Mouse (Mus musculus): ENCODE measurements around the gene Tmub2. TPM values are rescaled to one million over a fixed set of nuclear protein-coding genes. Genes with fewer than 3 reads are reported as not detected.

The Tmub2 gene
- polyA plus RNA-seq, 1 experiment from 2014 or later = 41.6 TPM

- 3% methylated on average over 31 of the region's 31 CpGs for WGBS
- peaks cover 12% of the 10 kb centered on the region for H3K4me1 ChIP-seq (replicated peaks; ENCODE audit: control insufficient read depth, insufficient read depth, low read length)
- H3K9me3 ChIP-seq (ENCODE audit: control insufficient read depth, low read length) = no peaks in the 10 kb centered on the region
- DNase-seq (ENCODE audit: low spot score) (no peak), ATAC-seq (replicated peaks; ENCODE audit: low FRiP score) (peak; percentile 60)
- peak overlapping the region; percentile 68 for H3K9ac ChIP-seq (ENCODE audit: low read depth, low read length)
- peak overlapping the region; percentile 65 for H3K4me3 ChIP-seq (ENCODE audit: low read depth, low read length)
- H3K27me3 ChIP-seq (replicated peaks; ENCODE audit: control insufficient read depth, insufficient read depth, low read length) = no peaks in the 10 kb centered on the region
- peaks cover 12% of the 10 kb centered on the region for H3K36me3 ChIP-seq (ENCODE audit: control insufficient read depth, insufficient read depth, low read length)
- H3K27ac ChIP-seq (ENCODE audit: low read depth, low read length) = peak overlapping the region; percentile 44
- H3K4me2 ChIP-seq = peak overlapping the region; percentile 75
Measured at GRCm38 (mm10) chr11:102285095-102285834, 534 bp downstream of the Tmub2 start.

GRCm38 (mm10) chr11:102287485-102287884 is 2.8 kb downstream of the Tmub2 start:
- no peak overlapping the region for H3K27ac ChIP-seq (ENCODE audit: low read depth, low read length)
- DNase-seq (ENCODE audit: low spot score) (no peak), ATAC-seq (replicated peaks; ENCODE audit: low FRiP score) (no peak)
- H3K9ac ChIP-seq (ENCODE audit: low read depth, low read length) = no peak overlapping the region
- no peaks in the 10 kb centered on the region for H3K27me3 ChIP-seq (replicated peaks; ENCODE audit: control insufficient read depth, insufficient read depth, low read length)
- WGBS = 89% methylated on average over 8 of the region's 8 CpGs
- H3K4me2 ChIP-seq = no peak overlapping the region
- peaks cover 12% of the 10 kb centered on the region for H3K4me1 ChIP-seq (replicated peaks; ENCODE audit: control insufficient read depth, insufficient read depth, low read length)
- H3K9me3 ChIP-seq (ENCODE audit: control insufficient read depth, low read length) = no peaks in the 10 kb centered on the region
- H3K36me3 ChIP-seq (ENCODE audit: control insufficient read depth, insufficient read depth, low read length) = peaks cover 30% of the 10 kb centered on the region
- H3K4me3 ChIP-seq (ENCODE audit: low read depth, low read length) = no peak overlapping the region

GRCm38 (mm10) chr11:102288027-102288804 is 3.5 kb downstream of the Tmub2 start:
- Histone ChIP-seq H3K36me3 (ENCODE audit: control insufficient read depth, insufficient read depth, low read length) (peaks cover 37% of the 10 kb centered on the region), H3K27me3 (replicated peaks; ENCODE audit: control insufficient read depth, insufficient read depth, low read length) (no peaks in the 10 kb centered on the region), H3K27ac (ENCODE audit: low read depth, low read length) (no peak overlapping the region), H3K4me2 (no peak overlapping the region), H3K9me3 (ENCODE audit: control insufficient read depth, low read length) (no peaks in the 10 kb centered on the region), H3K4me1 (replicated peaks; ENCODE audit: control insufficient read depth, insufficient read depth, low read length) (peaks cover 12% of the 10 kb centered on the region), H3K9ac (ENCODE audit: low read depth, low read length) (no peak overlapping the region), H3K4me3 (ENCODE audit: low read depth, low read length) (0 out of 2 replicates have a peak overlapping the region, but pooled peaks have one; percentile 8)
- WGBS = 85% methylated on average over 8 of the region's 8 CpGs
- no peak for ATAC-seq (replicated peaks; ENCODE audit: low FRiP score)
- DNase-seq (ENCODE audit: low spot score) = no peak

DNA sequence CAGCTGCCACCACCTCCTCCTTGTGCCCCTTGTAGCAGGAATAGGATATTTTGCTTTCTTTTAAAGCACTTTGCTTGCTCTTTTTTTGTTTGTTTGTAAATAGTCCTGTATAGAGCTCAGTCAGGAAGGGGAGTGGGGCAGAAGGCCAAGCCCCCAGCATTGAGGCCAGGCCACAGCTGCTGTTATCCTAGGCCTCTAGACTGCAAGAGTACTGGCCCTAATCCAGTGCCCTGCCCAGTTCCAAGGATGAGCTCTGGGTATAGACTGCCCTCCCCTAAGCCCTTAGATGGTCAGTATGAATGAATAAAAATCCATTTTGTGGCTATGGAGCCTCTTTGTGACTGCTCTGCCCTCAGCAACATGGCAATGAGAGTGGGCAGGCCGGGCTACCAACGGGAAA is 4.2 kb downstream of the Tmub2 start:
- Histone ChIP-seq H3K4me1 (replicated peaks; ENCODE audit: control insufficient read depth, insufficient read depth, low read length) (peaks cover 12% of the 10 kb centered on the region), H3K9me3 (ENCODE audit: control insufficient read depth, low read length) (no peaks in the 10 kb centered on the region), H3K4me3 (ENCODE audit: low read depth, low read length) (no peak overlapping the region), H3K27ac (ENCODE audit: low read depth, low read length) (peak overlapping the region; percentile 34; the same call in 1 of the 2 replicates), H3K9ac (ENCODE audit: low read depth, low read length) (no peak overlapping the region), H3K4me2 (no peak overlapping the region), H3K27me3 (replicated peaks; ENCODE audit: control insufficient read depth, insufficient read depth, low read length) (no peaks in the 10 kb centered on the region), H3K36me3 (ENCODE audit: control insufficient read depth, insufficient read depth, low read length) (peaks cover 40% of the 10 kb centered on the region)
- ATAC-seq (replicated peaks; ENCODE audit: low FRiP score) (no peak), DNase-seq (ENCODE audit: low spot score) (no peak)
- WGBS = 88% methylated on average over 2 of the region's 2 CpGs

DNA sequence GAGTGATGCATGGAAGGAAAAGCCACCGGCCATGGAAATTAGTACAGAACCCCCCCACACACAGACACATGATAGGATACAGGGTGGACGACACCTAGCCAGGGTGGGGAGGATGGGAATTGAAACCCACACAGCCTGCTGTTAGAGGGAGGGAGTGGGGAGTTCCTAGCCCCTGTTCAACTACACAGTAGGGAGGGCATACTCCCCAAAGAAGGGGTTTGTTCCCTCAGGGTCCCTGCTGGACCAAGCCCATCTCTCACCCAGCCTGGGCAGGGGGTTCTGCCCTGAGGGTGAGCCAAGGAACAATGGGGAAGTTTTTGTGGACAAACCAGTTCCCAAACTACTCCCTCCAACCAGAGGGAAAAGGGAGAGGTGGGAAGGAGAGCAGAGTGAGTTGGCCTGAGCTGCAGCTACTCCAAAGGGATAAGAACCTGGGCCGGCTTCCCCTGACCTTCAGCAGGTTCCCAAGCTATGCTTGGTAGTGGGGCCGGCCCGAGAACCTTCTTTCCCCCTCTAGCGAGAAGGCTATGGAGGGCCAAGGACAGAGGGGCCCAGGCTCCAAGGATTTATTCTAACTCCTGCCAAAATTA is 4.9 kb downstream of the Tmub2 start:
- WGBS = 70% methylated on average over 6 of the region's 6 CpGs
- DNase-seq (ENCODE audit: low spot score) (no peak), ATAC-seq (replicated peaks; ENCODE audit: low FRiP score) (no peak)
- Histone ChIP-seq H3K9me3 (ENCODE audit: control insufficient read depth, low read length) (no peaks in the 10 kb centered on the region), H3K4me3 (ENCODE audit: low read depth, low read length) (no peak overlapping the region), H3K4me2 (no peak overlapping the region), H3K27ac (ENCODE audit: low read depth, low read length) (no peak overlapping the region), H3K4me1 (replicated peaks; ENCODE audit: control insufficient read depth, insufficient read depth, low read length) (peaks cover 16% of the 10 kb centered on the region), H3K9ac (ENCODE audit: low read depth, low read length) (no peak overlapping the region), H3K27me3 (replicated peaks; ENCODE audit: control insufficient read depth, insufficient read depth, low read length) (no peaks in the 10 kb centered on the region), H3K36me3 (ENCODE audit: control insufficient read depth, insufficient read depth, low read length) (peaks cover 43% of the 10 kb centered on the region)

DNA sequence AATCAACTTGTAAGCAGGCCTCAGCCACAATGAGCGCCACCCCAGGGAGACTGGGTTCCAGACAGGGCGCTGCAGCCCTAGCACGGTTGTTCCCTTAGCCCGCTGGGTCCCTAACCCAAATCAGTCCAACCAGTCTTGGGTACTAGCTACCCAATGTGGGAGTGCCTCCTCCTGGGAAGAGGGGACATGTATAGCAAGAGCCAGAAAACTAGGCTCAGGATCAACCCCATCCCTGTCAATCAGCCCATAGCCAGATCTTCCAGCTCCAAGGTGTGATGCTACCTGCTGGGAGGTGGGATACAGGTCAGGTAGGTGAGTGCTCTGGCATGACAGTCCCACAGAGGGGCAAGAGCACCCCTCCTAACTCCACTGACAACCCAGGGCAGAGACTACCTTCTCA is 5.4 kb downstream of the Tmub2 start:
- H3K27me3 ChIP-seq (replicated peaks; ENCODE audit: control insufficient read depth, insufficient read depth, low read length) = no peaks in the 10 kb centered on the region
- H3K36me3 ChIP-seq (ENCODE audit: control insufficient read depth, insufficient read depth, low read length) = peaks cover 43% of the 10 kb centered on the region
- H3K9ac ChIP-seq (ENCODE audit: low read depth, low read length) = no peak overlapping the region
- H3K27ac ChIP-seq (ENCODE audit: low read depth, low read length) = no peak overlapping the region
- DNase-seq (ENCODE audit: low spot score) (no peak), ATAC-seq (replicated peaks; ENCODE audit: low FRiP score) (no peak)
- H3K4me3 ChIP-seq (ENCODE audit: low read depth, low read length) = no peak overlapping the region
- no peak overlapping the region for H3K4me2 ChIP-seq
- 88% methylated on average over 4 of the region's 4 CpGs for WGBS
- peaks cover 21% of the 10 kb centered on the region for H3K4me1 ChIP-seq (replicated peaks; ENCODE audit: control insufficient read depth, insufficient read depth, low read length)
- no peaks in the 10 kb centered on the region for H3K9me3 ChIP-seq (ENCODE audit: control insufficient read depth, low read length)

GRCm38 (mm10) chr11:102291051-102291535 is 6.4 kb downstream of the Tmub2 start:
- Histone ChIP-seq H3K9ac (ENCODE audit: low read depth, low read length) (no peak overlapping the region), H3K27me3 (replicated peaks; ENCODE audit: control insufficient read depth, insufficient read depth, low read length) (no peaks in the 10 kb centered on the region), H3K36me3 (ENCODE audit: control insufficient read depth, insufficient read depth, low read length) (peaks cover 43% of the 10 kb centered on the region), H3K27ac (ENCODE audit: low read depth, low read length) (no peak overlapping the region), H3K4me3 (ENCODE audit: low read depth, low read length) (no peak overlapping the region), H3K4me1 (replicated peaks; ENCODE audit: control insufficient read depth, insufficient read depth, low read length) (peaks cover 18% of the 10 kb centered on the region), H3K9me3 (ENCODE audit: control insufficient read depth, low read length) (no peaks in the 10 kb centered on the region), H3K4me2 (no peak overlapping the region)
- ATAC-seq (replicated peaks; ENCODE audit: low FRiP score) (no peak), DNase-seq (ENCODE audit: low spot score) (no peak)
- 87% methylated on average over 11 of the region's 11 CpGs for WGBS

GRCm38 (mm10) chr11:102293971-102294370 is 9.2 kb downstream of the Tmub2 start:
- no peak overlapping the region for H3K27ac ChIP-seq (ENCODE audit: low read depth, low read length)
- H3K9ac ChIP-seq (ENCODE audit: low read depth, low read length) = no peak overlapping the region
- no peak for DNase-seq (ENCODE audit: low spot score)
- no peak for ATAC-seq (replicated peaks; ENCODE audit: low FRiP score)
- no peak overlapping the region; the same call in 1 of the 2 replicates for H3K4me3 ChIP-seq (ENCODE audit: low read depth, low read length)
- 94% methylated on average over 13 of the region's 13 CpGs for WGBS
- H3K4me2 ChIP-seq = no peak overlapping the region; the same call in 1 of the 2 replicates
- H3K4me1 ChIP-seq (replicated peaks; ENCODE audit: control insufficient read depth, insufficient read depth, low read length) = peaks cover 20% of the 10 kb centered on the region
- peaks cover 31% of the 10 kb centered on the region for H3K36me3 ChIP-seq (ENCODE audit: control insufficient read depth, insufficient read depth, low read length)
- H3K9me3 ChIP-seq (ENCODE audit: control insufficient read depth, low read length) = no peaks in the 10 kb centered on the region
- no peaks in the 10 kb centered on the region for H3K27me3 ChIP-seq (replicated peaks; ENCODE audit: control insufficient read depth, insufficient read depth, low read length)

Data from liver, embryonic 11.5 days (tissue).